Mouse (Mus musculus) cerebellum, adult 2 months (tissue): ENCODE results near the gene Lpo.
"Not testable (repeated sequence)": the region's sequence is repeated elsewhere in the genome, so short reads cannot be mapped to it uniquely, and the experiment has no call there.

Experiments
- CTCF ChIP-seq: fragments of 200-500 bp; IDR thresholded peaks from 2 replicates; pipeline ENCODE4 v1.5.1; 2011; ENCODE audit warnings: low read depth, mild to moderate bottlenecking, control low read depth, low read length, moderate library complexity, borderline replicate concordance; ENCODE audit not compliant: insufficient read depth
- POLR2A ChIP-seq: fragments of 200-500 bp; IDR thresholded peaks from 2 replicates; pipeline ENCODE4 v1.6.1; 2011; ENCODE audit warnings: low read length, control low read depth, borderline replicate concordance; ENCODE audit not compliant: insufficient read depth

DNA sequence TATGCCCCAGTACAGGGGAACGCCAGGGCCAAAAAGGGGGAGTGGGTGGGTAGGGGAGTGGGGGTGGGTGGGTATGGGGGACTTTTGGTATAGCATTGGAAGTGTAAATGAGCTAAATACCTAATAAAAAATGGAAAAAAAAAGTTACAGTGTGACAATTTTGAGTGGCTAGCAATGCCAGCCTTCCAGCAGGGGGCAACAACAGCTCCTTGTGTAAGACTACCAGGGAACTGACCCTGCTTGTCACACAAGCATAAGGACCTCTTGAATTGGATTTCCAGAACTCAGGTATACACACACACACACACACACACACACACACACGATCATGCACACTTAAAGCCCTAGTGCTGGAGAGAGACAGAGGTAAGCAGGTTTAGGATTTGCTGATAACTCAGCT lies 38.8 kb upstream of the Lpo start:
- not testable (repeated sequence) for TF ChIP-seq CTCF, POLR2A
